Mouse (Mus musculus): ENCODE data around the gene Lrwd1.

DNA sequence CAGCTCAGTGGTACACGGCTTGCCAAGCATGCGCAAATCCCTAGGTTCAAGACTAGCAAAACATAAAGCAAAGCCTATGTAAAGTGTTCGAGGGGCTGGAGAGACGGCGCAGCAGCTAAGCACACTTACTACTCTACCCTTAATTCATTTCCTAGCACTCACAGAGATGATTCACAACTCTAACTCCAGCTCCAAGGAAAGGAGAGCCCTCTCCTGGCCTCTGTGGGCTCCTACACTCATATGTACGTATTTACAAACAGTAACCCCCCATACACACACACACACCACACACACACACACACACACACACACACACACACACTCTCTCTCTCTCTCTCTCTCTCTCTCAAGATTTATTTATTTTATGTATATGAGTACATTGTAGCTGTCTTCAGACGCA lies 47.9 kb upstream of the Lrwd1 start:
- TF ChIP-seq ZC3H11A (IDR thresholded peaks at IDR 0.05; ENCODE audit: low read depth, low read length) (peak; percentile 23; the same call in 1 of the 2 replicates), GATA1 (IDR thresholded peaks at IDR 0.05; ENCODE audit: low read depth, low read length) (no peak), POLR2A (IDR thresholded peaks at IDR 0.05; ENCODE audit: control insufficient read depth in 1 of 2, insufficient read depth in 1 of 2, low read depth in 1 of 2, low read length in 2 of 2, poor library complexity in 1 of 2) (no peak), TAL1 (IDR thresholded peaks at IDR 0.05; ENCODE audit: low read length) (no peak), ZMIZ1 (IDR thresholded peaks at IDR 0.05; ENCODE audit: low read depth, low read length) (no peak), TBP (IDR thresholded peaks at IDR 0.05; ENCODE audit: low read depth, low read length) (no peak), MXI1 (IDR thresholded peaks at IDR 0.05; ENCODE audit: low read depth, low read length) (0 out of 2 replicates have a peak, but pooled peaks have one; percentile 9), NELFE (IDR thresholded peaks at IDR 0.05; ENCODE audit: low read depth, low read length) (no peak), CTCF (IDR thresholded peaks at IDR 0.05 in 2 of 3, conservative IDR thresholded peaks at IDR 0.05 in 1 of 3; ENCODE audit: control insufficient read depth in 1 of 3, insufficient read depth in 1 of 3, low read depth in 2 of 3, low read length in 3 of 3, poor library complexity in 1 of 3, severe bottlenecking in 1 of 3) (peak; percentile 22 to 51 (median 27); a peak in 3 of 6 replicates), BHLHE40 (IDR thresholded peaks at IDR 0.05; ENCODE audit: borderline replicate concordance, low read depth, low read length) (no peak)
